Mouse (Mus musculus) regulatory T cell (primary cell): ENCODE measurements at regions not wholly inside any gene's neighbourhood (a gene's known extent, or its start where the extent isn't known, plus 50 kb on each side); places are given as distances from the start of the nearest gene placed in this dataset.

ENCODE experiments used
- in situ Hi-C: fragments of 300-600 bp; cut with MboI, MseI; formaldehyde crosslinking; loops from one replicate; pipeline ENCODE4 v1.15.1; 2025; ENCODE audit warnings: high pct_unique_total_duplicates

GRCm38 (mm10) chr14:85286203-85286602 lies 842.8 kb downstream of the Pcdh17 start:
- in situ Hi-C loops = no loop called here

- in situ Hi-C loops = no loop called here
Observed at GRCm38 (mm10) chr14:85287460-85287859, 844.1 kb downstream of the Pcdh17 start.

- in situ Hi-C loops = no loop called here
Observed at GRCm38 (mm10) chr14:85298991-85299390, 855.6 kb downstream of the Pcdh17 start.

- in situ Hi-C loops = no loop called here
Observed at GRCm38 (mm10) chr14:85320679-85321078, 877.3 kb downstream of the Pcdh17 start.

GRCm38 (mm10) chr14:85333277-85333676 lies 889.9 kb downstream of the Pcdh17 start:
- in situ Hi-C loops = no loop called here

GRCm38 (mm10) chr14:85337182-85337581 lies 893.8 kb downstream of the Pcdh17 start:
- in situ Hi-C loops = no loop called here

GRCm38 (mm10) chr14:85354626-85355355 lies 911.4 kb downstream of the Pcdh17 start:
- in situ Hi-C loops = no loop called here

- in situ Hi-C loops = no loop called here
Observed at GRCm38 (mm10) chr14:85363611-85364010, 920.2 kb downstream of the Pcdh17 start.

- in situ Hi-C loops = loop anchor here (10.0 kb wide), 1 partner anchor 1209 kb away; no protein-coding TSS in a partner anchor
Observed at GRCm38 (mm10) chr14:85373312-85373711, 929.9 kb downstream of the Pcdh17 start.

- in situ Hi-C loops = no loop called here
Observed at GRCm38 (mm10) chr14:85403644-85404043, 960.3 kb downstream of the Pcdh17 start.
